Mouse (Mus musculus) layer of hippocampus, postnatal 10 days (tissue): ENCODE data around the gene 9530053A07Rik. TPM values are rescaled to one million over a fixed set of nuclear protein-coding genes. Genes with fewer than 3 reads are reported as not detected.

Source experiments
- DNase-seq, 2 experiments: peaks; one replicate each; pipeline ENCODE4 v3.0.0; 2021; ENCODE audit warnings: low spot score in 2 of 2
- long read RNA-seq: library from polyadenylated mRNA; stranded (forward); transcript quantifications from one replicate; pipeline ENCODE4 v2.0.0, GENCODE M21; 2023
- total RNA-seq, 2 experiments: library from RNA; stranded (reverse); gene quantifications; 2 replicates each; pipeline ENCODE4 v1.2.3; 2021

The 9530053A07Rik gene
- total RNA-seq, result under 1 TPM; 0.04 to 0.09 TPM
- long read RNA-seq, partial matches to known transcripts, result 1 of 1 reads
- long read RNA-seq, other reads (novel, unspliced or antisense), result 0 of 1 reads

- no peak for DNase-seq
Observed at GRCm38 (mm10) chr7:28129166-28129565, at the start of gene 9530053A07Rik. TSS of gene 9530053A07Rik (plus strand) at chr7:28129466.

DNA sequence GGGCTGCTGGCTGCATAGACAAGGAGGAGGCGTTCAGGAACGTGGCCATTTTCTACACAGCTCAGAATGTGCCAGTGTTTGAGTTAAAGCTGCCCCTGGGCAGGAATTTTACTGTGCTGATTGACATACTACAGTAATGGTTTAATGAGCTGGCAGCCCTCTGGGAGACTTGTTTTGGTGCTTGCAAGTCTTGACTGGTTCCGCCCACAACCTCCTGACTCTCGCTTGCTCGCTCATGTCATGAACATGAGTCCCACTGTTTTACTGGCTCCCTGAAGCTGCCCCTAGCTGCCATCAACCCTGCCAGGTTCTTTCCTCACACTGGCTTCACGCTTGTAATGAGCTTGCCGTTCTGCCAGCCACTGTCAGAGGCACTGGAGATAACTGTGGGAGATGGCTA is 45.1 kb upstream of the 9530053A07Rik start:
- DNase-seq, result peak; percentile 37 to 43

DNA sequence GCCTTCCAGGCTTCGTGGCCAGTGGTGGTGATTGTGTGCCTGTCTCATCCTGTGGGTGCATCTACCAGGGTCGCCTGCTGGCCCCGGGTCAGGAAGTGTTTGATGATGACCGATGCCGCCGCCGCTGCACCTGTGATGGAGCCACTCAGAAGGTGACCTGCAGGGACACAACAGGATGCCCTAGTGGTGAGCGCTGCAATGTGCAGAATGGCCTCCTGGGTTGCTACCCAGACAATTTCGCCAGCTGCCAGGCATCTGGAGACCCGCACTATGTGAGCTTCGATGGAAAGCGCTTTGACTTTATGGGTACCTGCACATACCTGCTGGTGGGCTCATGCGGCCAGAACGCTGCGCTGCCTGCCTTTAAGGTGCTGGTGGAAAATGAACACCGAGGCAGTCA is 43.0 kb upstream of the 9530053A07Rik start:
- no peak for DNase-seq

- DNase-seq, result peak in 1 of 2 experiments; percentile 4
Observed at GRCm38 (mm10) chr7:28093541-28093940, 35.7 kb upstream of the 9530053A07Rik start.

DNA sequence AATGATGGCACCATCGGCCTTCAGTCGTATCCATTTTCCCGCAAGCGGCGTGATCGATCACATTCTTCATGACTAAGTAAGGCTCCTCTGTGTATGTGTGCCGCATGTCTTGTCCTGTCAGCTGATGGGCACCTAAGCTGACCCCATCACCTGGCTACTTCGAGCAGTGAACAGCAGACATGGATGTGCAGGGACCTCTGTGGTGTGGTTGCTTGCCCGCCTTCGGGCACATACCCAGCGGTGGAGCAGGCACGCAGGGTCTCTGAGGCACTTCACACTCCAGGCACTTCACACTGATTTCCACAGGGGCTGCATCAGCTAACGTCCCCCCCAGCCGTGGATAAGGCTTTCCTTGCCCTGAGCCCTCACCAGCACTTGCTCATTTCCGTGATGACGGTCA is 30.2 kb upstream of the 9530053A07Rik start:
- peak in 1 of 2 experiments; percentile 3 for DNase-seq

GRCm38 (mm10) chr7:28100596-28101590 is 28.4 kb upstream of the 9530053A07Rik start:
- peak; percentile 53 to 54 for DNase-seq

GRCm38 (mm10) chr7:28102936-28103335 is 26.3 kb upstream of the 9530053A07Rik start:
- DNase-seq, result peak; percentile 24 to 34

DNA sequence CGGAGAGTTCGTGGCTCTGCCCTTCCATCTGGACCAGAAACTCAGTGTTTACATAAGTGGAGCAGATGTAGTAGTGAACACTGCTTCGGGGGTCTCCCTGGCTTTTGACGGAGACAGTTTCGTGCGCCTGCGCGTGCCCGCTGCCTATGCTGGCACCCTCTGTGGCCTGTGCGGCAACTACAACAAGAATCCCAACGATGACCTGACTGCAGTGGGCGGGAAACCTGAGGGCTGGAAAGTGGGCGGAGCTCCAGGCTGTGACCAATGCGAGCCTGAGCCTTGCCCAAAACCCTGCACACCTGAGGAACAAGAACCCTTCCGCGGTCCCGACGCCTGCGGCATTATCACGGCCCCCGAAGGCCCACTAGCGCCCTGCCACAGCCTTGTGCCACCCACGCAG is 24.6 kb upstream of the 9530053A07Rik start:
- no peak for DNase-seq

- DNase-seq, result no peak
Observed at GRCm38 (mm10) chr7:28106241-28106640, 23.0 kb upstream of the 9530053A07Rik start.

DNA sequence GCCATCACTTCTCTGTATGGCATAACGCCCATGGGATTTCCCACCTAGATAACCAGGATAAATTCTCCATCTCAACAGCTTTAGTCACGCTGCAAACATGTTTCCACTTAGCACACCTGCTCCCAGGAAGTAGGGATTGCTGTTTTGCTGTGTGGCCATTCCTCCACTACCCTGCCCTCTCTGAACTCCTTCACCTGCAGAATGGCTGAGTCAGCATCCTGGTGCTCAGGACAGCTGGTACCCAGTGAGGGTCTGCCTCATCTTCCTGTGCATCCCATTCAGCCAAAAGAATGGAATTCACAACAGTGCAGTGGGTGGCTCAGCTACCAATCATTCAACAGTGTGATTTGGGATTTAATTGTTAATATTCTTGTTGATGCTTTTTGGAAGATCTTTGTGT is 14.6 kb upstream of the 9530053A07Rik start:
- DNase-seq, result no peak

DNA sequence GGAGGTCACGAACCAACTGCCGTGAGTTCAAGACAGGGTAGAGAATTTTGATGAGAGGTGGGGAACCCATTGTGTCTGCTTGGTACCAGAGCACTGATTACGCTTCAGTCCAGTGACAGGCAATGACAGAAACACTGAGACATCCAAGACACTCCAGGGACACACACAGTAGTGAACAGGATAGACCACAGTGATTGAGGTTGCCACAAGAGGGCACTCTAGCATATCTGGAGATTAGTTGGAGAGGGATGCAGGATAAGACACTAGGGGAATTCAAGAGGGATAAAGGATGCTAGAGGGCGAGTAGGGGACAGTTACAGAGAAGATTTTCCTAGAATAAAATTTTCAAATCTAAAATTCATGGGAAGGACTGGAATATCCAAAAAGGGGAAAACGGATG is 8.3 kb downstream of the 9530053A07Rik start:
- peak; percentile 62 to 65 for DNase-seq

DNA sequence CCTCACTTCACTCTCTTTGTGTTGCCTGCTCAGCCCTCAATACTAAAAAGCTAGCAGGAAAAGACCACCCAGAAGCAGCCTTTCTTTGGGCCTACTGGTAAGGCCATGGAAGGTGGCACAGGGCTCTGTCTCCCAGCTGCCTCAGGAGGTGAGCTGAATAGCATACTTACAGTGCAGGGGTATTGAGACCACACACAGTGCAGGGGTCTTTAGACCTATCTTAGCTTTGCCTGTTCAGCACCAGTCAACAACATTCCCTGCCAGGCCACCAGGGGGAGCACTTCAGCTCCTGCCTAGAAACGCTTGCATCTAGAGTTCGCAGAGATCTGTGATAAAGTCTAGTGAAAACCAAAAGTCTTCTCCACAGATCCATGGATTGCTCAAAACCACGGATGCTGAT is 19.0 kb downstream of the 9530053A07Rik start:
- DNase-seq, result peak; percentile 74

GRCm38 (mm10) chr7:28149841-28150240 is 20.6 kb downstream of the 9530053A07Rik start:
- DNase-seq, result no peak

GRCm38 (mm10) chr7:28151584-28152221 is 22.4 kb downstream of the 9530053A07Rik start:
- DNase-seq, result peak; percentile 58 to 71

DNA sequence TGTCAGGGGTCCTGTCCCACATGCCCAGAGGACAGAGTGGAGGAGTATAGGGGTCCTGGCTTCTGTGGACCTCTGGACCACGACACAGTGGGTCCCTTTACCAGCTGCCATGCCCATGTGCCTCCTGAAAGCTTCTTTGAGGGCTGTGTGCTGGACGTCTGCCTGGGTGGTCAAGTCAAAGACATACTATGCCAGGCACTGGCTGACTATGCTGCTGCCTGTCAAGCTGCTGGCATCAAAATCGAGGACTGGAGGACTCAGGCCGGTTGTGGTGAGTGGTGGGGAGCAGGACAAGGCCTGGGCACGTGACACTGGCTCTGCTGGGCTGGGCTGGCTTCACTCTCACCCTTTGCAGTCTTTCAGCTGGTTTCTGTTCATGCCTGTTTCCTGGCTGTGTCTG is 24.3 kb downstream of the 9530053A07Rik start:
- peak in 1 of 2 experiments; percentile 11 for DNase-seq

- no peak for DNase-seq
Observed at GRCm38 (mm10) chr7:28159292-28159691, 30.0 kb downstream of the 9530053A07Rik start.

DNA sequence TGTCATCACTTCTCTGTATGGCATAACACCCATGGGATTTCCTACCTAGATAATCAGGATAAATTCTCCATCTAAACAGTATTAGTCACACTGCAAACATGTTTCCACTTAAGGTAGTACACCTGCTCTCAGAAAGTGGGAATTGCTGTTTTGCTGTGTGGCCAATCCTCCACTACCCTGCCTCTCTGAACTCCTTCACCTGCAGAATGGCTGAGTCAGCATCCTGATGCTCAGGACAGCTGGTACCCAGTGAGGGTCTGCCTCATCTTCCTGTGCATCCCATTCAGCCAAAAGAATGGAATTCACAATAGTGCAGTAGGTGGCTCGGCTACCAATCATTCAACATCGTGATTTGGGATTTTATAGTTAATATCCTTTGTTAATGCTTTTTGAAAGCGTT is 30.6 kb downstream of the 9530053A07Rik start:
- no peak for DNase-seq

DNA sequence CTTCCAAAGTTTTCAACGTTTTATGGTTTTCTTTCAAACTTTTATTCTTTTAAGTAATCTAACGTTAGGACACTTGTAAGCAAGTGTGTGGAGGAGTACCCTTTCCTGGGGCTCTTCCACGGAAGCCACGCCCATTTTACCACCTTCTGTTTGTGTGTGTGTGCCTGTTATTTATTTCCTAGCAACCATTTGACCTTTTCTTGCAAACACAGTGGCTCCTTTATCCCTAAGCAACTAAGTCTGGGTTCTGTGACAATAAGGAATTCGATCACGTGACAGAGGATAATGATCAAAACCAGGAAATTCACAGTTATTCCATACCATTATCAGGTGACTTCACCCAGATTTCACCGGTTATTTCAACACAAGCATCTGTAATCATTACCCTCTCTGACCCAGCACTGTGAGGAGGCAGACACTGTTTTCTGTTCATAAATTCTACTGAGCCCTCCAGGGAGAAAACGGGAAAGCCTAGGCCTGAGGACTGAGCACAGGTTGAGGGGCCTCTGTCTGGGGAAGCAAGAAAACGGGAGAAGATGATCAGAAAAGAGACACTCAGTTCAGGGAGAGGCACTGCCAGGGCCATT is 32.0 kb downstream of the 9530053A07Rik start:
- DNase-seq, result no peak

DNA sequence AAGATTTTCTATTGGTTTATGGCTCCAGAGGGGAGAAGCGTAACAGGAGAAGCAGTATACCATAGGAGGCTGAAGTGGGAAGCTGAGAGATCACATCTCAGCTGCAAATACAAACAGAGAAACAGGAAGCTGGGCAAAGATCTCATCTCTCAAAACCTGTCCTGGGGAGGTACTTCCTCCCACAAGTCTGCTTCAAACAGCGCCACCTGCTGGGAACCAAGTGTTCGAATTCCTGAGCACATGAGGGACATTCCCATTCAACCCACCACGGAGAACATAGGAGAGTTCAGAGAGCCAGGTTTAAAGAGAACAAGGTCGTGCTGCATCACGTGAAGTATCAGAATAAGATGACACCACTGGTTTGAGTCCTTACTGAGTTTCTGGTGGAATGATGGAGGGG is 36.1 kb downstream of the 9530053A07Rik start:
- no peak for DNase-seq

GRCm38 (mm10) chr7:28168320-28169115 is 39.3 kb downstream of the 9530053A07Rik start:
- DNase-seq, result peak; percentile 64 to 72
